Mouse (Mus musculus): ENCODE measurements around the gene Psph. TPM values are rescaled to one million over a fixed set of nuclear protein-coding genes. Genes with fewer than 3 reads are reported as not detected.

The Psph gene
- polyA plus RNA-seq, 1 experiment, result 16.6 TPM

DNA sequence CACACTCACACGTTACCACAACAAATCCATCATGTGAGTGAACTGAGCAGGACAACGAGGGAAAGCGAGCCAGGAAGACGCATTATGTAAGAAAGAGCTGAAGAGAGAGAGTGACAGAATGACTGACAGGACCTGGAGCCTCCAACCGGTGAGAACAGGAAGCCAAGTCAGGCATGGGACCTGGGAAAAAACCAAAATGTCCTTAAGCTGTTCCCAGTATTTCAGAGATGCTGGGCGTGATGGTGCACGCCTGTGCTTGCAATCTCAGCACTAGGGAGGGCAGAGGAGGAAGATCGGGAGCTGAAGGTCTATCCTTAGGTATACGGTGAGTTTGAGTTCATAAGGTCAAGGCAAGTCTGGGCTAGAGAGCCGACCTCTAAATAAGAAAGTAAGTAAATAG, 14.8 kb downstream of the Psph start:
- DNase-seq (ENCODE audit: low read depth), result no peak
- TF ChIP-seq POLR2A (IDR thresholded peaks at IDR 0.05; ENCODE audit: borderline replicate concordance, extremely low read depth, insufficient read depth, insufficient read length, poor library complexity, severe bottlenecking) (no peak), CTCF (IDR thresholded peaks at IDR 0.05; ENCODE audit: borderline replicate concordance, extremely low read depth, insufficient read depth, insufficient read length) (no peak)

DNA sequence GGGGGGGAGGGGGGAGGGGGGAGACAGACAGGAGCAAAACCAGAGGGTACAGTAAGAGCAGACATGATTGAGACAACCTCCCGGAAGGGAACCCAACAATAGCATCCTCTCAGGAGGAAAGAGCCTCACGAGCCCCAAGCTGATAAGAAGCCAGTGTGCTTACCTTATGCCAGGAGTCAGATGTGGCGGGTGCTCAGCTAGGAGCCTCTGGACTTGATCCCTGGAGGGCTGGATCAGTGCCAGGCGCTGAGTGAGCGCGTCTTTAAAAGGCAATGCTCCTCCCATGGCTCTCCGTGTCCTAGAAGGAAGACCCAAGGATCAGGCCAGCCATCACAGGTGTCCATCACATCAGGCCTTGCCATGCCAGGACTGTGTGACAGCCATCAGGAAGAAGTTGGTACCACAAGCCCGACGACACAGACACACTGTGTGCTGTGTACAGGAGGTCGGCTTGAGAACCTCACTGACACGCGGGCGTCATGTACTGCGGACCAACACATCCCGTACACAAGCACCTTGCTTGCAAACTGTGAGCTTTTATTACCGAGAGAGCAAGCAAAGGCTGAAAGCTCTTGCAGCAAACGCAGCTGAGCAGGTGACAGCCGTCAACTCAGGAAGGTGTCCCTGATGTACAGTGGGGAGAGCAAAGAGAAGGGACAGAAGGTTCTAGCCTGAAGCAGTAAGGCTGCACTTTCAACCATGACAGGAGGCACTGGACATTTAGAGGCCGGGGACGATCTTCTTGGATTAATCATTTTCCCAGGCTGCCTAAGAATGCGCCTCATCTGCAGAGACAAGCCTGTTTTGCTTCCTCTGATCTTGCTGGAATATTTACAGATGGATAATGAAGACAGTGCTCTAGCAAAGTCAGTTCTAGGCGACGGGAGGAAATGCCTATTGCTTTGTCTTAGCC, 16.6 kb downstream of the Psph start:
- TF ChIP-seq POLR2A (IDR thresholded peaks at IDR 0.05; ENCODE audit: borderline replicate concordance, extremely low read depth, insufficient read depth, insufficient read length, poor library complexity, severe bottlenecking), result no peak
- TF ChIP-seq CTCF (IDR thresholded peaks at IDR 0.05; ENCODE audit: borderline replicate concordance, extremely low read depth, insufficient read depth, insufficient read length), result no peak

DNA sequence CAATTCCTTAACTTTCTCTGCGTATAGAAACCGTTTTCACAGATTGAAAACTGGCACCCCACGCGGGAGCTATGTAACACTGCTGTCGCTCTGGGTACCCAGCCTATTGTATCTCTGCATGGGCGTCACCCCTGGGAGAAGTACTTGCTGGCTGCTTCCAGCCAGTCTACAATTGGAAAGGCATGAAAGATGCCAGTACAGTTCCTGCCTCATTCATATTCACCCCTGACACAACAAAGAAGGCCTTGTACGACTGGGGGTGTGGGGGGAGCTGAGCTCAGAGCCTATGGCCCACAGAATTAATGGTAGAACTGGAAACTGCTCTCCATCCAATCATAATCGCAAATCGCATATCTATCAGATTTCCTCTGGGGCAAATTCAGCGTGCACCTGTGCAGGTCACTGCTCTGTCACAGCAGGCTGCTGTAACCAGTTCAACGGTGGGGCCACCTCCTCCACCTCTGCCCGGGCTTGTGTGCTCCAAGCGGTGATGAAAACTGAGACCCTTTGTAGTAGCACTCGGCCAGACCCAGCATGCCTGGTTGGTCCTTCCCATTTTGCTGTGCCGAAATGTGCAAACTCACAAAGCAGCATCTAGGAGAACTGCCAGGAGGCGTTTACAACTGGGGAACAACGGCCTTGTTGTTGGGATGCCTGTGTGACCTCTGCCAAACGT, 25.2 kb downstream of the Psph start:
- TF ChIP-seq CTCF (IDR thresholded peaks at IDR 0.05; ENCODE audit: borderline replicate concordance, extremely low read depth, insufficient read depth, insufficient read length), result no peak
- TF ChIP-seq POLR2A (IDR thresholded peaks at IDR 0.05; ENCODE audit: borderline replicate concordance, extremely low read depth, insufficient read depth, insufficient read length, poor library complexity, severe bottlenecking), result no peak
- DNase-seq (ENCODE audit: low read depth), result peak; percentile 94

More for the DNA sequence above, 16.6 kb downstream of the Psph start:
- no peak for DNase-seq (ENCODE audit: low read depth)

DNA sequence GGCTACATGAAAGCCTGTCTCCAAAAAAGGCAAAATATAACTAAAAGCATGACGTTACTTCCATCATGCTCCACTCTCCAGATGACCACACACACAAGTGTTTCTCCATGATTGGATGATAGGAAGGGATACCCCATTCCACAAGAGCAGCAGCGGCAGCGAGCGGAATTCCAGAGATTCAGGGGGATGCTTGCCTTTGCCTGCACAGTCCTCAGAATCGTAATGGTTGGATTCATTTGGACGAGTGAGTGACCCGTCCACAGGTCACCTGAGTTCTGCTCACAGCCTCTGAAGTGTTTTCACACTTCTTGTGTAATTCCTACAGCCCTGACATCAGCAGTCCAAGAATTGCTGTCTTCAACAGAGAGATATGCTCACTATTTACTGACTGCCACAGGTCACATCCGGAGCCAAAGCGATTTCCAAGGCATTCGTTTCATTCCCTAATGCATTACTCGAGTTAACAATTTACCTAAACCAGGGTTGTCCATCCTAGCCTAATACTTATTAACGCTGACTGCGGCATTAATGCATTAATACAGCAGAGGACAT, 27.2 kb downstream of the Psph start:
- TF ChIP-seq CTCF (IDR thresholded peaks at IDR 0.05; ENCODE audit: borderline replicate concordance, extremely low read depth, insufficient read depth, insufficient read length) (no peak), POLR2A (IDR thresholded peaks at IDR 0.05; ENCODE audit: borderline replicate concordance, extremely low read depth, insufficient read depth, insufficient read length, poor library complexity, severe bottlenecking) (no peak)
- DNase-seq (ENCODE audit: low read depth), result no peak

DNA sequence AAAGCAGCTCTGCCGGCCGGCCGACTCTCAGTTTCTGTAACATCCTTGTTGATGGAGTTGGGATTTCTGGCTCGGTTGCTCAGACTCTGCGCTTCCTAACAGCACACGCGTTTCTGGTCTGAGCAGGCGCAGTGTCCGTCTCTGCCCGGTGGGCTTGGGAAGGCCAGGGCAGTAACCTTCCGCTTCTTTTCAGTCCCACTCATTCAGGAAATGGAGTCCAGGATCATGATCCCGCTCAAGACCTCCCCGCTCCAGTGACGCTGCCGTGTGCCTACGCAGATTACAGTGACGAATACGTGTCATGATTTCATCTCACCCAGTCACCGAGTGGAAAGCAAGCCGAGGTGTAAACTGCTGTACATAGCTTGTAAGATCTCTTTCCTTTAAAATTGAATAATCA, 30.4 kb downstream of the Psph start:
- DNase-seq (ENCODE audit: low read depth), result no peak
- TF ChIP-seq CTCF (IDR thresholded peaks at IDR 0.05; ENCODE audit: borderline replicate concordance, extremely low read depth, insufficient read depth, insufficient read length) (no peak), POLR2A (IDR thresholded peaks at IDR 0.05; ENCODE audit: borderline replicate concordance, extremely low read depth, insufficient read depth, insufficient read length, poor library complexity, severe bottlenecking) (no peak)

DNA sequence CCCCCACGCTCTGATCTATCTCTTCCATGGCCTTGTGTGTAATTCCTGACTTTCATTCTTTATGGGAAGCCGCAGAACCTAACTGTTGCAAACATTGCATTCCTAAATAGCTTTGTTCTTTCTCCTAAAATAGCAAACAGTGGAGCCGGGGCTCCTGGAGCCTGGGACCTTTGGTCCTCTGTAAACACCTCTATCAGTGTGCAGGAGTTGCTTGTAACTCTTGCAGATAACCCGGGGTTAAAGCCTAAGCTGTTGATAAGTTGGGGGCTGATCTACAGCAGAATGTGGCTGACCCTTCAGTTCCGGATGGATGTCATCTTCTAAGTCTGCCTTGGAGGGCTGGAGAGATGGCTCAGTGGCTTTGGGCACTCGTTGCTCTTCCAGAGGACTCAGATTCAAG, 43.2 kb downstream of the Psph start:
- TF ChIP-seq POLR2A (IDR thresholded peaks at IDR 0.05; ENCODE audit: borderline replicate concordance, extremely low read depth, insufficient read depth, insufficient read length, poor library complexity, severe bottlenecking), result no peak
- TF ChIP-seq CTCF (IDR thresholded peaks at IDR 0.05; ENCODE audit: borderline replicate concordance, extremely low read depth, insufficient read depth, insufficient read length), result no peak
- no peak for DNase-seq (ENCODE audit: low read depth)

DNA sequence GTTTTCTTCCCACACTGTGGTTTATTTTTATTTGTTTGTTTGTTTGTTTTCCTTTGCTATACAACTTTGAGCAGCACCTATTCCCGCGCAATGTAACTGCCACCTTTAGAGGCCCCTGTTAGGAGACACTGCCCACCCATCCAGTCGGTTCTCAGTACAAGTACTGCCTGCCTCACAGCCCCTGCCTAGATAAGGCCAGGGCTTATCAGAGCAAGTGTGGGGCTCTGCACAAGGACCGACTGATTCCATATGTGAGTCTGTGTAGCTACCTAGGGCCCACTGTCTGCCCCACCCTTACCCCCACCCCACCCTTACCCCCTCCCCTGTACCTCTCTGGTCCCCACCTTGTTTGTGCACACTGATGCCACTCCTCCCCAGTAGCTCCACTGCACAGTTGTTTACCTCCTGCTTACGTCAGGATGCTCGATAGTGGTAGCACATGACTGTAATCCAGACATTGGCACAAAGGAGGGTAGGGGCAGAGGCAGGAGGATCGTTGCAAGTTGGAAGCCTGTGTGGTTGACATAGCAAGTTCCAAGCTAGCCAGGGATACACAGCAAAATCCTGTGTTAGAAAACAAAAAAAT, 44.3 kb downstream of the Psph start:
- no peak for TF ChIP-seq POLR2A (IDR thresholded peaks at IDR 0.05; ENCODE audit: borderline replicate concordance, extremely low read depth, insufficient read depth, insufficient read length, poor library complexity, severe bottlenecking)
- TF ChIP-seq CTCF (IDR thresholded peaks at IDR 0.05; ENCODE audit: borderline replicate concordance, extremely low read depth, insufficient read depth, insufficient read length), result no peak
- DNase-seq (ENCODE audit: low read depth), result no peak

DNA sequence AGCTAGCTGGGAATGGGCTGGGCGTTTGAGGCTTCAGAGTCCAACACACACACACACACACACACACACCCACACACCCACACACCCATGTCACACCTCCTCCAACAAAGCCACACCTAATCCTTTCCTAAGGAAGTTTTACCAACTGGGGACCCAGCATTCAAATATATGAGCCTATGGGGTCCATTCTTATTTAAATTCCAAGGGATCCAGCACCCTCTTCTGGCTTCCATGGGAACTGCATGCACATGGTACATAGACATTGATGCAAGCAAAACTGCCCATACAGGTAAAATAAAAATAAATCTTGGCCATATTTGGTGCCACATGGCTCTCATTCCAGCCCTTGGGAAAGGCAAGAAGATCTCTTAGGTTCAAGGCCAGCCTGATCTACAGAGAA, 46.3 kb downstream of the Psph start:
- DNase-seq (ENCODE audit: low read depth), result peak; percentile 51
- TF ChIP-seq POLR2A (IDR thresholded peaks at IDR 0.05; ENCODE audit: borderline replicate concordance, extremely low read depth, insufficient read depth, insufficient read length, poor library complexity, severe bottlenecking) (no peak), CTCF (IDR thresholded peaks at IDR 0.05; ENCODE audit: borderline replicate concordance, extremely low read depth, insufficient read depth, insufficient read length) (peak; percentile 49; the same call in 1 of the 2 replicates)

DNA sequence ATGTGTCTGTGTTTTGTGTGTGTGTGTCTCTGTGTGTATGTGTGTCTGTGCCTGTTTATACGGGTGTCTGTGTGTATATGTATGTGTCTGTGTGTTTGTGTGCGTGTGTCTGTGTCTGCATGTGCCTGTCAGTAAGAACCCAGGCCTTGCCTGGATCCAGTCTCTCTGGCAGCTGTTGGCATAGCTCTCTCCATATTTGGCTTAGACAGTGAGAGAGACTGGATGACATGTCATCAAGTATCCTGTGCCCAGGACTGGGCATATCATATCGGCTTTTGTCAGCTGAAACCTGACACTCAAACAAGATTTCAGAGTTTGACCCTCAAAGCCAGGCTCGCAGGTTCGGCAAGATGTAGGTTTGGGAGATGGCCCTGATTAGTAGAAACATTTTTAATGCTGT, 56.2 kb downstream of the Psph start:
- DNase-seq (ENCODE audit: low read depth), result no peak
- no peak for TF ChIP-seq CTCF (IDR thresholded peaks at IDR 0.05; ENCODE audit: borderline replicate concordance, extremely low read depth, insufficient read depth, insufficient read length)

DNA sequence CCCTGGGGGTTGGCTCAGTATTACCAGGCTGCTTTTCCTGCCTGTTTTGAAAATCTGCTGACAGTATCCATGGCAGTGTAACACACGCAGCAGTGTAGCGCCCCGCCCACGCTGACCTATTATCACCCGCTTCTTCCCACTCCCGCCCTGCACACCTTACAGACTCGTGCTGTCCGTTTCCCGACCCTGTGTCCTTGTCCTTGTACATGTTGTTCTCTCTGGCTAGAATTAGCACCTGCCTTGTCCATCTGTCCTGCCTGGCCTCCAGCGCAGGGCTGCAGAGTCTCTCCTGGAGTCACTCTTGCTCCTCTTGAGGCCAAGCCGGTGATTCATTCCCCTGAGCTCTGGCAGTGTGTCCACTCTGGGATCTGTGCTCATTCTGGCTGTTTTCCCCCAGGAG, 56.9 kb downstream of the Psph start:
- no peak for DNase-seq (ENCODE audit: low read depth)
- no peak for TF ChIP-seq POLR2A (IDR thresholded peaks at IDR 0.05; ENCODE audit: borderline replicate concordance, extremely low read depth, insufficient read depth, insufficient read length, poor library complexity, severe bottlenecking)
- no peak for TF ChIP-seq CTCF (IDR thresholded peaks at IDR 0.05; ENCODE audit: borderline replicate concordance, extremely low read depth, insufficient read depth, insufficient read length)

DNA sequence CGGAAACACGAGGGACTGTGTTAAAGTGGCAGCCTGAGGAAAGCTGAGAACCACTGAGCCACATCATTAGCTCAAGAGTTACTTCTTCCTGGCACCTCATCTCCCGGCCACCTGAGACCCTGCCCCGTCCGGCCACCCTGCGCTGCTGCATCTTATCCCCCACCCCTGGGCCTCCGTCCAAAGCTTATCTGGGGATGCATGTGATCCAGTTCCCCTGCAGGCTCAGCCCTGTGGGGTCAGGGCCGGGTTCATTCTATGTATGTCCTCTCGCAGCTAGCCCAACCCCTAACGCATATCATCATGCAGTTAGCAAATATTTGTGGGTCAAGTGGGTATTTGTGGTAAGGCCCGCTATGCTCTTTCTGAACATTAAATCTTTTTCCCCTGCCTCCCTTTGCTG, 58.0 kb downstream of the Psph start:
- DNase-seq (ENCODE audit: low read depth), result no peak
- TF ChIP-seq POLR2A (IDR thresholded peaks at IDR 0.05; ENCODE audit: borderline replicate concordance, extremely low read depth, insufficient read depth, insufficient read length, poor library complexity, severe bottlenecking) (no peak), CTCF (IDR thresholded peaks at IDR 0.05; ENCODE audit: borderline replicate concordance, extremely low read depth, insufficient read depth, insufficient read length) (no peak)
